Mouse (Mus musculus): ENCODE data around the gene Rbm12b1. TPM values are rescaled to one million over a fixed set of nuclear protein-coding genes. Genes with fewer than 3 reads are reported as not detected.

Gene Rbm12b1
- total and polyA plus RNA-seq, 3 experiments = 8.2 to 14.4 (median 10.1) TPM

DNA sequence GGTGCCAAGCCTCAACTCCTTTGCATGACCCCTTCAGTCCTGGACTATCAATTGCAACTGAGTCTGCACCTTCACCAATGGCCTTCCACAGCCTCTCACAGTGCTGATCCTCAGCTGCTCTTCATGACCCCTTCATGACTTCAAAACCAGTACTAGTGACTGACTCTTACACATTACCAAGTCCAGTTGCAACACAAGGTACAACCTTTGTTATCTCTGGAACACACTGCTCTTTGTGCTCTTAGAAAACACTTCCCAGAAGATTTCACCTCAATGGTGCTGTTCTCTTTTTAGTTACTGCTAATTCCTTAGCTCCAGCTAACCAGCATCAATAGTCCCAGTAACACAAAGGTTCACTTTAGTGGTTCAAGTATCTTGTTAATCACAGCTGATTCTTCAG lies 7.6 kb downstream of the Rbm12b1 start:
- dilution Hi-C loops (cut with MboI; ENCODE audit: extremely low pct_ligation_motif_present, extremely low pct_unique_long_range_greater_than_20kb, low sequenced_read_pairs) = no loop called here

GRCm38 (mm10) chr4:12170986-12171317 lies 30.9 kb downstream of the Rbm12b1 start:
- H3K4me3 ChIP-seq (replicated peaks in 1 of 3; ENCODE audit: low read depth in 2 of 3, low read length in 2 of 3, poor library complexity in 1 of 3) = peak overlapping the region; percentile 62 to 65 (median 65)

More for the DNA sequence above, 7.6 kb downstream of the Rbm12b1 start:
- no peak overlapping the region for H3K27ac ChIP-seq (ENCODE audit: insufficient read depth, low read depth)
- no peak overlapping the region for H3K4me2 ChIP-seq (ENCODE audit: insufficient read depth, low read depth, poor library complexity, severe bottlenecking)
- H3K9ac ChIP-seq (ENCODE audit: insufficient read depth, low read depth) = no peak overlapping the region
- H3K9me3 ChIP-seq (replicated peaks; ENCODE audit: low read length) = no peaks in the 10 kb centered on the region
- TF ChIP-seq KAT2A (IDR thresholded peaks at IDR 0.05; ENCODE audit: insufficient replicate concordance, low read length) = no peak
- no peak for TF ChIP-seq MAX (IDR thresholded peaks at IDR 0.05; ENCODE audit: low read length)
- no peak for TF ChIP-seq POLR2AphosphoS2 (IDR thresholded peaks at IDR 0.05; ENCODE audit: low read depth, low read length)
- no peak for TF ChIP-seq POLR2A (IDR thresholded peaks at IDR 0.05; ENCODE audit: low read depth, low read length)
- no peaks in the 10 kb centered on the region for H3K27me3 ChIP-seq (replicated peaks)
- peaks cover 7% of the 10 kb centered on the region for H3K79me2 ChIP-seq (replicated peaks; ENCODE audit: control insufficient read depth, extremely low read depth, insufficient read depth, poor library complexity, severe bottlenecking)
- H3K4me3 ChIP-seq (replicated peaks in 1 of 3; ENCODE audit: low read depth in 2 of 3, low read length in 2 of 3, poor library complexity in 1 of 3) = no peak overlapping the region
- in situ Hi-C loops (cut with MboI; ENCODE audit: low pct_ligation_motif_present, low pct_unique_long_range_greater_than_20kb, low sequenced_read_pairs) = no loop called here
- H3K4me1 ChIP-seq (ENCODE audit: control insufficient read depth in 1 of 2, insufficient read depth in 2 of 2) = no peaks in the 10 kb centered on the region
- H3K36me3 ChIP-seq (replicated peaks in 1 of 2; ENCODE audit: control insufficient read depth in 1 of 2, insufficient read depth in 1 of 2, low read length in 1 of 2) = peaks cover 10 to 21% of the 10 kb centered on the region in 2 experiments
- no peak for DNase-seq (ENCODE audit: extremely low read depth)

DNA sequence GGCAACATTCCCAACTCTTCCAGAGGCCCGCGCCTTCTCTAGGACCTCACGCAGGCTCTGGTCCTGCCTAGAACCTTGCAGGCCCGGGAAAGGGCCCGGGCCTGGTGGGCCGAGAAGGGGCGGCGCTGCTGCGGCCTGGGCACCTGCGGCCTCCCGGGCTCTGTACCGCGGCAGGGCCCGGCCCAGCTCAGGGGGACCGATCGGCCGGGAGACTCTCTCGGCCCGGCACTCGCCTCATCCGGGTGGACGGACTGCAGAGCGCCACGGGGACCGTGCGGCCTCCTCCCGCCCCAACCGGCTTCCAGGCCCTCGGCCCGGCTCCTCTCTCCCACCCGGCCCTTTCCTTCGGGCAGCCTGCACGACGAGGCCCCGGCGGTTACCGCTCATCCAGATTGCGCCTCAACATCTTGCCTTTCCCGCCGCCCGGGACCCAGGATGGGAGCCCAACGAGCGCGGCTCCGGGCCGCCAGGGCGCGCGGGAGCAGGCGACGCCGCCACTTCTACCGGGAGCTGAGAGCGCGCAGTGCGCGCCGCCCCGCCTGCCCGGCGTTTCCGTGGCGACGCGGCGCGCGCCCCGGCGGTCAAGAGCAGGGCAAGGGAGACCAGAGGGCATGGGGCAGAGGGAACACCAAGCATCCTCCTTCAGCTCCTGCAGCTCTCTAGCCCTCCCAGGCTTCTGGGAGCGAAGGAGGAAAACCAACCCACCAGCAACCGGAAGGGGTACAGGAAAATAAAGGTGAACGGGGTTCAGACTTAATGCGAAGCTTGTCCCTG lies 31.4 kb downstream of the Rbm12b1 start, which contains the start of gene Fam92a:
Fam92a (minus strand) TSS at position 698 of the 774 bp plus-strand sequence.
- dilution Hi-C loops (cut with MboI; ENCODE audit: extremely low pct_ligation_motif_present, extremely low pct_unique_long_range_greater_than_20kb, low sequenced_read_pairs) (no loop called here), in situ Hi-C loops (cut with MboI; ENCODE audit: low pct_ligation_motif_present, low pct_unique_long_range_greater_than_20kb, low sequenced_read_pairs) (no loop called here)
- peaks cover 0 to 9% of the 10 kb centered on the region in 2 experiments for H3K36me3 ChIP-seq (replicated peaks in 1 of 2; ENCODE audit: control insufficient read depth in 1 of 2, insufficient read depth in 1 of 2, low read length in 1 of 2)
- no peaks in the 10 kb centered on the region for H3K27me3 ChIP-seq (replicated peaks)
- H3K4me1 ChIP-seq (ENCODE audit: control insufficient read depth in 1 of 2, insufficient read depth in 2 of 2) = no peaks in the 10 kb centered on the region
- peak within 1 kb of the TSS; percentile 19; the same call in 1 of the 2 replicates for H3K4me2 ChIP-seq (ENCODE audit: insufficient read depth, low read depth, poor library complexity, severe bottlenecking)
- H3K9ac ChIP-seq (ENCODE audit: insufficient read depth, low read depth) = peak within 1 kb of the TSS; percentile 68
- H3K4me3 ChIP-seq (replicated peaks in 1 of 3; ENCODE audit: low read depth in 2 of 3, low read length in 2 of 3, poor library complexity in 1 of 3) = peak within 1 kb of the TSS; percentile 62 to 65 (median 65)
- H3K27ac ChIP-seq (ENCODE audit: insufficient read depth, low read depth) = no peak within 1 kb of the TSS
- peaks cover 2% of the 10 kb centered on the region for H3K9me3 ChIP-seq (replicated peaks; ENCODE audit: low read length)
- H3K79me2 ChIP-seq (replicated peaks; ENCODE audit: control insufficient read depth, extremely low read depth, insufficient read depth, poor library complexity, severe bottlenecking) = peaks cover 3% of the 10 kb centered on the region; the same call in 1 of the 2 replicates
- TF ChIP-seq MXI1 (IDR thresholded peaks at IDR 0.05; ENCODE audit: low read depth, low read length) (no peak), SMC3 (IDR thresholded peaks at IDR 0.05; ENCODE audit: low read depth, low read length) (no peak), SIN3A (IDR thresholded peaks at IDR 0.05; ENCODE audit: low read length) (0 out of 2 replicates have a peak, but pooled peaks have one; percentile 22), TBP (conservative IDR thresholded peaks at IDR 0.05; ENCODE audit: low read depth, low read length) (no peak), POLR2A (IDR thresholded peaks at IDR 0.05; ENCODE audit: low read depth, low read length) (peak; percentile 51; the same call in 1 of the 2 replicates), PAX5 (IDR thresholded peaks at IDR 0.05; ENCODE audit: low read length) (no peak), CTCF (conservative IDR thresholded peaks at IDR 0.05 in 1 of 2, IDR thresholded peaks at IDR 0.05 in 1 of 2; ENCODE audit: low read depth in 2 of 2, low read length in 2 of 2) (no peak), USF2 (conservative IDR thresholded peaks at IDR 0.05; ENCODE audit: low read depth, low read length) (no peak), RCOR1 (conservative IDR thresholded peaks at IDR 0.05; ENCODE audit: low read depth, low read length) (no peak), TCF12 (IDR thresholded peaks at IDR 0.05; ENCODE audit: low read depth, low read length) (0 out of 2 replicates have a peak, but pooled peaks have one; percentile 23), UBTF (IDR thresholded peaks at IDR 0.05; ENCODE audit: low read depth, low read length) (peak; percentile 85; the same call in 1 of the 2 replicates), NRF1 (IDR thresholded peaks at IDR 0.05; ENCODE audit: low read depth, low read length) (peak; percentile 16; the same call in 1 of the 2 replicates), EP300 (IDR thresholded peaks at IDR 0.05; ENCODE audit: low read length) (no peak)
- no peak for DNase-seq (ENCODE audit: extremely low read depth)

More at GRCm38 (mm10) chr4:12170986-12171317, 30.9 kb downstream of the Rbm12b1 start:
- in situ Hi-C loops (cut with MboI; ENCODE audit: low pct_ligation_motif_present, low pct_unique_long_range_greater_than_20kb, low sequenced_read_pairs) (no loop called here), dilution Hi-C loops (cut with MboI; ENCODE audit: extremely low pct_ligation_motif_present, extremely low pct_unique_long_range_greater_than_20kb, low sequenced_read_pairs) (no loop called here)
- H3K9ac ChIP-seq (ENCODE audit: insufficient read depth, low read depth) = peak overlapping the region; percentile 68
- no peaks in the 10 kb centered on the region for H3K27me3 ChIP-seq (replicated peaks)
- peaks cover 2% of the 10 kb centered on the region for H3K9me3 ChIP-seq (replicated peaks; ENCODE audit: low read length)
- H3K4me2 ChIP-seq (ENCODE audit: insufficient read depth, low read depth, poor library complexity, severe bottlenecking) = peak overlapping the region; percentile 19; the same call in 1 of the 2 replicates
- TF ChIP-seq CHD1 (IDR thresholded peaks at IDR 0.05; ENCODE audit: low read depth, low read length) (no peak), NRF1 (IDR thresholded peaks at IDR 0.05; ENCODE audit: low read depth, low read length) (no peak)
- H3K4me1 ChIP-seq (ENCODE audit: control insufficient read depth in 1 of 2, insufficient read depth in 2 of 2) = no peaks in the 10 kb centered on the region
- no peak overlapping the region for H3K27ac ChIP-seq (ENCODE audit: insufficient read depth, low read depth)
- DNase-seq (ENCODE audit: extremely low read depth) = no peak
- peaks cover 3% of the 10 kb centered on the region; the same call in 1 of the 2 replicates for H3K79me2 ChIP-seq (replicated peaks; ENCODE audit: control insufficient read depth, extremely low read depth, insufficient read depth, poor library complexity, severe bottlenecking)
- H3K36me3 ChIP-seq (replicated peaks in 1 of 2; ENCODE audit: control insufficient read depth in 1 of 2, insufficient read depth in 1 of 2, low read length in 1 of 2) = peaks cover 0 to 13% of the 10 kb centered on the region in 2 experiments

Data from CH12.LX (cell line).